Mouse (Mus musculus): ENCODE results near the gene Rnf150.

DNA sequence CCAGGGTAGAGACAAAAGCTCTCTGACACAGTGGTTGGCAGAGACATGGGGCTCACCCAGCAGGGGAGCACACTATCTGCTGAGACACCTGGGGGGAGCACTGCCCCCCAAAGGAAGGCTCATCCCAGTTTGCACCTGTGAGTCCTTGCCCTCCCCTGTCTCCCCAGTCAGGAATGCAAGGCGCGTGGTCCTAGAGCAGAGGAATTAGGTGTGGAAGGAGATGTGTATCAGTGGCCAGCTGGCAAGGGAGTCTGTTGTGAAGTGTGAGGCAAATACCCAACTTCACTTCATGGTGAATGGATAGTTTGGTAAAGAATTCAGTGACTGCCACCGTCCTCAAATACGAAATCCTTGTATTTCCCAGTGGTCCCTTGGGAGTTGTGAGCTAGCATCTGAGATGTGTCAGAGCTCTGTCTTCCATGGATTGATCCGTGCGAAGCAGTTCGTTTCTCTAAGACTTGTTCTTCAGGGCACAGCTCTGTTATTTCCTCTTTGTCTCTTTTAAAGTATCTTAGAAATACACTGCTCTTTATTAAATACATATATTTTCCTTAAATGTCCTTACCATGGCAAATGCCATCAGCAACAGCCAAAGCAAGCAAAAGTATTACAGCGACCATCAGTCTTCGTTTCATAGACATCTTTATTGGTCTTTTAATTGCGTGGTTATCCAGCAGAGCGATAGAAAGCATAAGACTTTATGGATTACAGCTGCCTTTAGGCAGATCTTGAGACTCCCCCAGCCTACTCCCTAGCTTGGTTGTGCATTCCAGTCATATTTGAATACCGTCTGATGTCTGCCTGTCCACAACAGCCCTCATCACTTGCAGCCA, 215.8 kb downstream of the Rnf150 start:
- TF ChIP-seq CTCF (IDR thresholded peaks at IDR 0.05; ENCODE audit: low read depth, low read length) (no peak), POLR2A (IDR thresholded peaks at IDR 0.05; ENCODE audit: extremely low read depth, insufficient read depth, low read length) (no peak)

All from liver, adult 2 months (tissue).